ENCODE assay signal across 26 mouse cellular contexts in the genomic region with DNA sequence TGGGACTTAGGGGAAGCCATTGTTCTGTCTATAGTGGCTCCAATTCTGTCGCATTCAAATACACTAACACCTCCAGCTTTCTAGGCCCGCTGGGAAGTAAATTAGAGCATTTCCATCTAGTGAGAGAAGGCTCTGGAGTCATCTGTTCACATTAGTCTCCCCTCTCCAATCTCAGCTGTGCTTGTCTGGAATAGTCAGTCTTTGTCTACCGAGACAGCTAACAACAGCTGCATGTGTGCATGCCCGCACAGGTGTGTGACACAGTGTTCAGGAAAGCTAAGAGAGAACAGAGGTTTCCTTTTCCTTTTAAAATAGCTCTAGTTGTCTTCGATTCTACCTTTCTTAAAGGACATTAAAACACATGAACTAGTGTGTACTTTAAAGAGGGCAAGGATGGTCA.
A peak's percentile ranks its signal among the peaks of the same experiment; 100 is the strongest.
DNase-seq lines count a peak whose midpoint lies in the region; ATAC-seq lines count a peak whose summit lies in the region.
"Had no signal": no experiment of that assay in that cellular context is flagged by ENCODE, and none has a peak within 500 bp of the region (broad histone marks: within the 10 kb centered on the region; RNA-seq: fewer than 3 reads in every experiment).

No protein-coding gene starts in this region.

- no peaks in the 10 kb centered on the region for H3K4me1 ChIP-seq in limb, embryonic 11.5 days (ENCODE audit: control insufficient read depth, insufficient read depth, low read length)
- peaks cover 12% of the 10 kb centered on the region for H3K4me1 ChIP-seq in limb, embryonic 10.5 days
- H3K4me1 ChIP-seq in limb, embryonic 13.5 days: 0 out of 2 replicates have a peak, but pooled peaks cover 4% of the 10 kb centered on the region
- H3K4me1 ChIP-seq: forebrain, embryonic 15.5 days; heart, embryonic 10.5 days; heart, embryonic 13.5 days; hindbrain, embryonic 15.5 days had no signal

- no peak for DNase-seq in limb, embryonic 11.5 days (ENCODE audit: low spot score)
- DNase-seq in limb, embryonic 10.5 days (ENCODE audit: low spot score): no peak
- DNase-seq in mesoderm, embryonic 11.5 days (ENCODE audit: low read depth, low spot score): peak; percentile 6
- peak; percentile 6 for DNase-seq in retina, postnatal 1 day
- DNase-seq in right cerebral cortex, postnatal 4 days: no peak
- DNase-seq in layer of hippocampus, postnatal 36 days: no peak
- DNase-seq: adrenal gland, adult 2 months; adrenal gland, postnatal 14 days; cerebellum, adult 11-12 months; cerebellum, adult 8-10 months; cerebellum, postnatal 10 days; cerebellum, postnatal 36 days; embryo, embryonic 11 days; gastrocnemius, postnatal 10 days; gastrocnemius, postnatal 36 days; heart, adult 2 months; heart, postnatal 14 days; heart, postnatal 4 days had no signal

- H3K9me3 ChIP-seq in limb, embryonic 11.5 days (ENCODE audit: control insufficient read depth, low read length): no peaks in the 10 kb centered on the region
- H3K9me3 ChIP-seq in limb, embryonic 10.5 days (replicated peaks): no peaks in the 10 kb centered on the region
- H3K9me3 ChIP-seq in limb, embryonic 13.5 days: no peaks in the 10 kb centered on the region
- H3K9me3 ChIP-seq: embryonic facial prominence, embryonic 15.5 days; forebrain, embryonic 15.5 days; heart, embryonic 10.5 days; heart, embryonic 13.5 days; hindbrain, embryonic 12.5 days; hindbrain, embryonic 15.5 days had no signal

- no peak overlapping the region for H3K4me2 ChIP-seq in limb, embryonic 11.5 days (ENCODE audit: low read depth, severe bottlenecking)
- no peak overlapping the region for H3K4me2 ChIP-seq in limb, embryonic 13.5 days (replicated peaks)
- H3K4me2 ChIP-seq: embryonic facial prominence, embryonic 15.5 days; forebrain, embryonic 15.5 days; heart, embryonic 13.5 days; hindbrain, embryonic 12.5 days; hindbrain, embryonic 15.5 days had no signal

- H3K9ac ChIP-seq in limb, embryonic 11.5 days (ENCODE audit: low read length): no peak overlapping the region
- no peak overlapping the region for H3K9ac ChIP-seq in limb, embryonic 13.5 days
- H3K9ac ChIP-seq: embryonic facial prominence, embryonic 15.5 days; forebrain, embryonic 15.5 days; heart, embryonic 13.5 days; hindbrain, embryonic 12.5 days; hindbrain, embryonic 15.5 days had no signal

- WGBS in limb, embryonic 11.5 days: 74% methylated on average over 5 of the region's 5 CpGs
- WGBS in limb, embryonic 10.5 days: 83% methylated on average over 5 of the region's 5 CpGs
- WGBS in limb, embryonic 13.5 days: 66% methylated on average over 5 of the region's 5 CpGs

- H3K27ac ChIP-seq in limb, embryonic 11.5 days (replicated peaks; ENCODE audit: low read depth, low read length): no peak overlapping the region
- no peak overlapping the region for H3K27ac ChIP-seq in limb, embryonic 10.5 days
- H3K27ac ChIP-seq in limb, embryonic 13.5 days: no peak overlapping the region
- H3K27ac ChIP-seq: embryonic facial prominence, embryonic 15.5 days; forebrain, embryonic 15.5 days; heart, adult 2 months; heart, embryonic 10.5 days; heart, embryonic 13.5 days; hindbrain, embryonic 12.5 days; hindbrain, embryonic 15.5 days had no signal

- H3K27me3 ChIP-seq in limb, embryonic 11.5 days (ENCODE audit: control insufficient read depth, insufficient read depth, low read length): no peaks in the 10 kb centered on the region
- H3K27me3 ChIP-seq in limb, embryonic 10.5 days (ENCODE audit: low read depth, poor library complexity, severe bottlenecking): no peaks in the 10 kb centered on the region
- no peaks in the 10 kb centered on the region for H3K27me3 ChIP-seq in limb, embryonic 13.5 days
- H3K27me3 ChIP-seq: embryonic facial prominence, embryonic 15.5 days; forebrain, embryonic 15.5 days; heart, embryonic 13.5 days; hindbrain, embryonic 12.5 days; hindbrain, embryonic 15.5 days had no signal

- H3K4me3 ChIP-seq in limb, embryonic 11.5 days (ENCODE audit: low read depth, low read length): no peak overlapping the region
- no peak overlapping the region for H3K4me3 ChIP-seq in limb, embryonic 10.5 days
- H3K4me3 ChIP-seq in limb, embryonic 13.5 days: no peak overlapping the region
- H3K4me3 ChIP-seq: embryonic facial prominence, embryonic 15.5 days; forebrain, embryonic 15.5 days; heart, adult 2 months; heart, embryonic 10.5 days; heart, embryonic 13.5 days; hindbrain, embryonic 12.5 days; hindbrain, embryonic 15.5 days had no signal

- no peaks in the 10 kb centered on the region for H3K36me3 ChIP-seq in limb, embryonic 11.5 days (ENCODE audit: control insufficient read depth, insufficient read depth, low read length)
- no peaks in the 10 kb centered on the region for H3K36me3 ChIP-seq in limb, embryonic 10.5 days
- H3K36me3 ChIP-seq in limb, embryonic 13.5 days: no peaks in the 10 kb centered on the region
- H3K36me3 ChIP-seq: embryonic facial prominence, embryonic 15.5 days; forebrain, embryonic 15.5 days; heart, embryonic 10.5 days; heart, embryonic 13.5 days; hindbrain, embryonic 12.5 days; hindbrain, embryonic 15.5 days had no signal

- 0 out of 2 replicates have a peak, but pooled peaks have one; percentile 60 for ATAC-seq in limb, embryonic 11.5 days (ENCODE audit: insufficient number of reproducible peaks, low FRiP score, low TSS enrichment, low read depth)
- peak; percentile 76 for ATAC-seq in limb, embryonic 13.5 days (ENCODE audit: low FRiP score, low read depth)
- ATAC-seq: CD4-positive, CD25-positive, alpha-beta regulatory T cell, adult 4 months; forebrain, embryonic 15.5 days had no signal

Comparison
In these comparisons a context has a peak if more than half of its experiments do, and no peak if none do; other contexts are left out.
1. DNase-seq: peak in mesoderm, embryonic 11.5 days (single experiment) and retina, postnatal 1 day (single experiment); none in limb, embryonic 11.5 days (single experiment), limb, embryonic 10.5 days (single experiment), right cerebral cortex, postnatal 4 days (single experiment) and layer of hippocampus, postnatal 36 days (0 of 2).